Mouse (Mus musculus) limb, embryonic 15.5 days (tissue): ENCODE data around the gene Rpl21. TPM values are rescaled to one million over a fixed set of nuclear protein-coding genes. Genes with fewer than 3 reads are reported as not detected.
A peak's percentile ranks its signal among the peaks of the same experiment; 100 is the strongest.

Source experiments
- ATAC-seq: fragments of 200-750 bp; cut with Nextera tagmentation; 2 replicates; pipeline ENCODE4 v1.8.0; 2017; ENCODE audit warnings: low read depth, moderate TSS enrichment; ENCODE audit not compliant: insufficient number of reproducible peaks, low FRiP score, low TSS enrichment
- H3K27ac ChIP-seq: fragments of 300-500 bp; sonication (generic); 2 replicates; pipeline ENCODE4 v1.5.1; 2015; ENCODE audit warnings: moderate library complexity, mild to moderate bottlenecking, inconsistent platforms
- H3K27me3 ChIP-seq: fragments of 300-500 bp; sonication (generic); 2 replicates; pipeline ENCODE4 v1.6.1; 2015; ENCODE audit warnings: inconsistent platforms
- H3K36me3 ChIP-seq: fragments of 300-500 bp; sonication (generic); 2 replicates; pipeline ENCODE4 v1.6.1; 2015; ENCODE audit warnings: inconsistent platforms
- H3K4me1 ChIP-seq: fragments of 300-500 bp; sonication (generic); 2 replicates; pipeline ENCODE4 v1.6.1; 2015; ENCODE audit warnings: inconsistent platforms
- H3K4me2 ChIP-seq: fragments of 300-500 bp; sonication (generic); 2 replicates; pipeline ENCODE4 v1.6.1; 2015; ENCODE audit warnings: mild to moderate bottlenecking, inconsistent platforms
- H3K4me3 ChIP-seq: fragments of 300-500 bp; sonication (generic); 2 replicates; pipeline ENCODE4 v1.5.1; 2015; ENCODE audit warnings: mild to moderate bottlenecking, inconsistent platforms
- H3K9ac ChIP-seq: fragments of 300-500 bp; sonication (generic); 2 replicates; pipeline ENCODE4 v1.6.1; 2015; ENCODE audit warnings: inconsistent platforms
- H3K9me3 ChIP-seq: fragments of 300-500 bp; sonication (generic); 2 replicates; pipeline ENCODE4 v1.6.1; 2016; ENCODE audit warnings: inconsistent platforms
- WGBS: fragments of 180-500 bp; shearing (Covaris S2); methylation state at CpG from one replicate; pipeline ENCODE4 v1.1.7; 2015; 5-methylcytosine and 5-hydroxymethylcytosine counted together
- polyA plus RNA-seq: library from polyadenylated mRNA; unstranded; fragments of >200 nt; fragmentation: Nextera tagmentation; extraction: Ambion mirVana; gene quantifications from 2 replicates; pipeline ENCODE4 v1.2.1, GENCODE M21; 2015

Rpl21 gene
- polyA plus RNA-seq, 1 experiment from 2014 or later: 534 TPM

DNA sequence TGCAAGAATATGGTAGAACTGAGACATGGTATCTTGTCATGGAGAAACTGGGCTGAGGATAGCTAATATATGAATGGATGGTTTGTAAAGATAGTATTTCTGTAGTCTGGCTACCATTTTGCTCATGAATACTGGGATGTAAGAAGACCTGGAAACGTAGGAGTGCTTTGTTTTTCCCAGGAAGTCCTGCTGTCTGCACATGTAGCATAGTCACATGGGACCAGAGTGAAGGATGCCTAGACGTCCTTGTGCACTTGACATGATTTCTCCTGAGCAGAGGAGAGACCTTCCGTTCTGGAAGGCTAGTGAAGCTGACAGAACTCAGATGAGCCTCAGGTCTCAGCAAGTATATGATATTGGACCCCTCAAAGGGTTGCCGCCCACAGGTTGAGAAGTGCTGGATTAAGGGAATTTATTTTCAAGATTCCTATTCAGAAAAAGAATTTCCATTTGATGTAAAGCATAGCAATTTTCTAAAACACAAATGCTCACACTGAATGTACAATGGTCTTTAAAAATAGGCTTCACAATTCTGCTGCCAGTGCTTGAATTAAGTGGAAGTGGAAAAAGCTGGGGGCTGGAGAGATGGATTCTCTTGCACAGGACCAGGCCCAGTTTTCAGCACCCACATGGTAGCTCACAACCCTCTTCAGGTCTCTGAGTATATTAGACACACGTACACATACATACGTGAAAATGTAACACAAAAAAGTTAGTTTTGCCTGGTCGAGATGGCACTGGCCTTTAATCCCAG lies 5.5 kb downstream of the Rpl21 start:
- ATAC-seq: no peak
- Histone ChIP-seq H3K27me3 (no peaks in the 10 kb centered on the region), H3K9ac (no peak overlapping the region), H3K9me3 (no peaks in the 10 kb centered on the region), H3K27ac (no peak overlapping the region), H3K4me2 (no peak overlapping the region), H3K4me3 (no peak overlapping the region), H3K36me3 (peaks cover 49% of the 10 kb centered on the region), H3K4me1 (peaks cover 4% of the 10 kb centered on the region)
- WGBS: 64% methylated on average over 7 of the region's 7 CpGs

DNA sequence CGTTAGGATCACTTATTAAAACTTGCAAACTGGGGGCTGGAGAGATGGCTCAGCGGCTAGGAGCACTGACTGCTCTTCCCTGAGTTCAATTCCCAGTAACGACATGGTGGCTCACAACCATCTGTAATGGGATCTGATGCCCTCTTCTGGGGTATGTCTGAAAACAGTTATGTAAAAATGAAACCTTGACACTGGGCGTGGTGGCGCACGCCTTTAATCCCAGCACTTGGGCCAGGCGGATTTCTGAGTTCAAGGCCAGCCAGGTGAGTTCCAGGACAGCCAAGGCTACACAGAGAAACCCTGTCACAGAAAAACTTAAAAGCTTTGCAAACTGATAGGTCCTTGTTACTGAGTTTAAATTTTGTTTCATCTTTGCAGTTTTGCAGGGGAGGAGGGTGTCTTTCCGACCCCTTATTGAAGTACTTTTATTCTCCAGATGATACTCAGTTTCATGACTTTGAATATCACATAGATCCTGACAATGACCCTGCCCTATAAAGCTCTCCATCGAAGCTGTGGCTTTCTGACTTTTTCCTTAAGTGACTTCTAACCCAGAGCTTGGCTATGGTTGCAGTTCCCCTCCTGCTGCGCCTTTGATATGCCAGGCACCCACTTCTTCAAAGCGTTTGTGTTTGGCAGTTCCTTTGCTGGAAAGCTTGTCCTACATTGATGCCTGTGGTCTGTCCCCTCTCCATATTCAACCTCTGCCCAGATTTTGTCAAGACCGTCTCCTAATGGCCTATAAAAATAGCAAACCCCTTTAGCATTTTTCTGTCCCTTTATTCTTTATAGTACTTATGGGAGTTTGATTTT lies 6.4 kb downstream of the Rpl21 start:
- 41% methylated on average over 12 of the region's 12 CpGs for WGBS
- H3K27ac ChIP-seq: no peak overlapping the region
- H3K4me2 ChIP-seq: no peak overlapping the region
- H3K36me3 ChIP-seq: peaks cover 49% of the 10 kb centered on the region
- H3K4me1 ChIP-seq: peaks cover under 1% of the 10 kb centered on the region
- no peaks in the 10 kb centered on the region for H3K27me3 ChIP-seq
- no peak overlapping the region for H3K9ac ChIP-seq
- H3K4me3 ChIP-seq: no peak overlapping the region
- no peak for ATAC-seq
- no peaks in the 10 kb centered on the region for H3K9me3 ChIP-seq

DNA sequence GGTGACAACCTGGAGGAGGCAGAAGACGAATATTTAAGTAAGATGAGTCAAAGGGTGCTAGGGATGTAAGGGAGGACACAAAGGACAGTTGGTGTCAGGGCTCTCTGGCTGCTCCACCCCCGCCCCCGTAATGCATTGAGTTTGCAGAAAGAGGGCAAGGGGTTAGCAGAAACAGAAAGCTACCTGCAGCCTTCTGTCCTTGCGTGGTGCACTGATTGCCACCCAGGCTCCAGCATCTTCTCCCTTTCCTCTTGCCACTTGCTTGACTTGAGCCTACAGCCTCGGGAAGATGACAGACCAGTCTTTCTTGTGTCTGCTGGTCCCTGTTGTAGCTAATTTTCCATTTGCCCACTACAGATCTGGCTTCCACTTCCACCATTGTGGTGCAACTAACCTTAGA lies 7.1 kb downstream of the Rpl21 start:
- Histone ChIP-seq H3K36me3 (peaks cover 44% of the 10 kb centered on the region), H3K27me3 (no peaks in the 10 kb centered on the region), H3K4me1 (no peaks in the 10 kb centered on the region), H3K4me3 (no peak overlapping the region), H3K9ac (no peak overlapping the region), H3K27ac (no peak overlapping the region), H3K9me3 (no peaks in the 10 kb centered on the region), H3K4me2 (no peak overlapping the region)
- 45% methylated on average over 5 of the region's 5 CpGs for WGBS
- ATAC-seq: no peak

DNA sequence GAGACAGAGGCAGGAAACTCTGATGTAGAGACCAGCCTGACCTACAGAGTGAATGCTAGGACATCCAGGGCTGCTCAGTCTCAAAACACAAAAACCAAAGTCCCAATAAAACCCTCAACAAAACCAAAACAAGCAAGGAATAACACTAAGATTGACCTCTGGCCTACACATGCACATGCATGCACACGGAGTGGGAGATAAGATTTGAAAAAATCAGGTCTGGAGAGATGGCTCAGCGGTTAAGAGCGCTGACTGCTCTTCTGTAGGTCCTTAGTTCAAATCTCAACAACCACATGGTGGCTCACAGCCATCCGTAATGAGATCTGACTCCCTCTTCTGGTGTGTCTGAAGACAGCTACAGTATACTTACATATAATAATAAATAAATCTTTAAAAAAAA lies 7.7 kb downstream of the Rpl21 start:
- peaks cover 39% of the 10 kb centered on the region for H3K36me3 ChIP-seq
- H3K4me3 ChIP-seq: no peak overlapping the region
- no peak overlapping the region for H3K9ac ChIP-seq
- WGBS: 85% methylated on average over 4 of the region's 4 CpGs
- no peak overlapping the region for H3K27ac ChIP-seq
- H3K9me3 ChIP-seq: no peaks in the 10 kb centered on the region
- no peak overlapping the region for H3K4me2 ChIP-seq
- peaks cover 2% of the 10 kb centered on the region; the same call in 1 of the 2 replicates for H3K4me1 ChIP-seq
- ATAC-seq: no peak
- no peaks in the 10 kb centered on the region for H3K27me3 ChIP-seq

DNA sequence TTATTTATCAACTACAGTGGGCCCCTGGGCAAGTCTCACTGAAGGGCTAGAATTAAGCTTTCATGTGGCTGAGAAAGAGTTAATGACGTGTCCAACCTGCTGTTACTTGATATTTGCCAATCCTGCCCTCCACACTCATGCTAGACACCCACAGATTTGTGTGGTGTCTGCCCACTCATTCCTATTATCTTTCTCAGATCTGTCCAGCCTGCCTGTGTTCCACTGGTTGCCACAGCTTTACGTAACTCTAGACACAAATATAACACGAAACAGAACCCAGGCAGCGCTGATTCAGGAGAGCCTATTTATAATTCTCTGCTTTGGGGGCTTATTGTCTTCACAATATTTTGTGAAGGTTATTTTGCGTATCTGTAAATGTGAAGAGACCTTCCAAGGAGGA lies 8.6 kb downstream of the Rpl21 start:
- no peak overlapping the region for H3K4me2 ChIP-seq
- H3K27me3 ChIP-seq: no peaks in the 10 kb centered on the region
- no peak overlapping the region for H3K27ac ChIP-seq
- no peak overlapping the region for H3K9ac ChIP-seq
- H3K4me3 ChIP-seq: no peak overlapping the region
- 82% methylated on average over 5 of the region's 5 CpGs for WGBS
- no peaks in the 10 kb centered on the region for H3K9me3 ChIP-seq
- H3K36me3 ChIP-seq: peaks cover 30% of the 10 kb centered on the region
- H3K4me1 ChIP-seq: peaks cover 11% of the 10 kb centered on the region
- ATAC-seq: no peak

DNA sequence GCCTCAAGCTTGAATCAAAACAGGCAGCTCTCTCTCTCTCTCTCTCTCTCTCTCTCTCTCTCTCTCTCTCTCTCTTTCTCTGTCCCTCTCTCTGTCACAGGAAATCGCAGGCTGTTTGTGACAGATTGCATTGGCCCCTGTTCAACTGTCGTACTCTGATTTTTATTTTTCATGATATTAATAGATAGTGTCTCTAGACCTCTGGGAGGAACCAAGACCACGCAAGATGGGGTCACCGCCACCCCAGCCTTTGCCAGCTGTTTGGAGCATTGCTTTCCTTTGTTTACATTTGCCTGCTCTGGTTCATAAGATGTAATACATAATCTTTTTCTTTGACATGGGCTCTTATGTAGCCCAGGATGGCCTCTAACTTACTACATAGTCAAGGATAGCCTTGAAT lies 9.3 kb downstream of the Rpl21 start:
- WGBS: 84% methylated on average over 4 of the region's 4 CpGs

DNA sequence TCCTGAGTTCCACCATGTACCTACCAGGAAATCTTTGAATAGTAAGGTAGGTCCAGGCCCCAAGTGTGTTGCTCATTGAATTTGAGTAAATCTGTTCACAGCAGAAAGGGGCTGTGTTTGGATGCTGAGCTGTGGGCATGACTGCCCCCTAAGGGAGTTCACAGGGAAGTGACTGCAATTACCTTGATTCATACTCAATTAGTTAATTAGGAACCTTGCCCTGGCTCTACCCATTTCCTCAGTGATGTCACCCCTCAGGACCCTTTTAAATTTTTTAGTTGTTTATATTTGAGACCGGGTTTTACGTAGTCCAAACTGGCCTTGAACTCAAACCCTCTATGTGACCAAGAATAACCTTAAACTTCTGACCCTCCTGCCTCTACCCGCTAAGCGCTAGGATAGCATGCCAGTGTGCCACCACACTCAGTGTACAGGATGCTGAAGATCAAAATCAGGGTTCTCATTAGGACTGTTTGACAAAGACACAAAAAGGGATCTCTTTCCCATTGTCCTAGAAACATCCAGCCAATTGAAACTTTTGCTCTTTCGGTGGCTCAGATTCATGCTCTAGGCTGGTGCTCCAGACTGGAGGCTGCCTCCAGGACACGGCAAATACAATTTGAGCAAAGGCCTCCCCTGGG lies 11.7 kb downstream of the Rpl21 start:
- peak overlapping the region; percentile 98 for H3K4me2 ChIP-seq
- WGBS: 11% methylated on average over 6 of the region's 6 CpGs
- H3K9ac ChIP-seq: peak overlapping the region; percentile 47; the same call in 1 of the 2 replicates
- H3K4me1 ChIP-seq: peaks cover 15% of the 10 kb centered on the region
- ATAC-seq: 0 out of 2 replicates have a peak, but pooled peaks have one; percentile 1
- peak overlapping the region; percentile 60 for H3K4me3 ChIP-seq
- H3K9me3 ChIP-seq: no peaks in the 10 kb centered on the region
- peaks cover 5% of the 10 kb centered on the region; the same call in 1 of the 2 replicates for H3K36me3 ChIP-seq
- no peak overlapping the region for H3K27ac ChIP-seq
- no peaks in the 10 kb centered on the region for H3K27me3 ChIP-seq

More for the DNA sequence above, 9.3 kb downstream of the Rpl21 start:
- Histone ChIP-seq H3K9ac (no peak overlapping the region), H3K4me3 (no peak overlapping the region), H3K4me2 (no peak overlapping the region), H3K27me3 (no peaks in the 10 kb centered on the region), H3K4me1 (peaks cover 15% of the 10 kb centered on the region), H3K27ac (no peak overlapping the region), H3K36me3 (peaks cover 23% of the 10 kb centered on the region), H3K9me3 (no peaks in the 10 kb centered on the region)
- ATAC-seq: no peak

DNA sequence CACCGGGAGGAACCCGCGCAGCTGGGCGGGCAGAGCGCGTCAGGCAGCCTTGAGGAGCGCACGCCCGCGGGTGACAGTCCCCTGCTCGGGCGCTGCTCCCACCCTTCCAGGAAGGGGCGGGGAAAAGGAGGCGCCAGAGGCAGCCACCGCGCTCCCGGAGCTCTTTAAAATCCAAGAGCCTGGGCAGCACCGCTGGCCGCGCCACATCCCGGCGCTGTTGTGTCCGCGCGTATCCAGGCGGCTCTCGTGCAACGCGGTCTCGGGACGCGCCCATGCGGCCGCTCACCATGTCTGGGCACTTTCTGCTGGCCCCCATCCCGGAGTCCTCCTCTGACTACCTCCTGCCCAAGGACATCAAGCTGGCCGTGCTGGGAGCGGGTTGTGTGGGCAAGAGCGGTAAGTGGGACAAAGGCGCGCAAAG lies 12.3 kb downstream of the Rpl21 start, which contains the start of gene Rasl11a:
Gene Rasl11a, plus strand, starts transcription at position 127 of the 421 bp plus-strand sequence.
- H3K27me3 ChIP-seq: no peaks in the 10 kb centered on the region
- WGBS: under 1% methylated on average over 34 of the region's 40 CpGs
- no peaks in the 10 kb centered on the region for H3K9me3 ChIP-seq
- peaks cover 15% of the 10 kb centered on the region for H3K4me1 ChIP-seq
- peak; percentile 78 for ATAC-seq
- peak within 1 kb of the TSS; percentile 44; the same call in 1 of the 2 replicates for H3K27ac ChIP-seq
- peak within 1 kb of the TSS; percentile 98 for H3K4me2 ChIP-seq
- H3K36me3 ChIP-seq: no peaks in the 10 kb centered on the region
- peak within 1 kb of the TSS; percentile 47 for H3K9ac ChIP-seq
- peak within 1 kb of the TSS; percentile 60 for H3K4me3 ChIP-seq

DNA sequence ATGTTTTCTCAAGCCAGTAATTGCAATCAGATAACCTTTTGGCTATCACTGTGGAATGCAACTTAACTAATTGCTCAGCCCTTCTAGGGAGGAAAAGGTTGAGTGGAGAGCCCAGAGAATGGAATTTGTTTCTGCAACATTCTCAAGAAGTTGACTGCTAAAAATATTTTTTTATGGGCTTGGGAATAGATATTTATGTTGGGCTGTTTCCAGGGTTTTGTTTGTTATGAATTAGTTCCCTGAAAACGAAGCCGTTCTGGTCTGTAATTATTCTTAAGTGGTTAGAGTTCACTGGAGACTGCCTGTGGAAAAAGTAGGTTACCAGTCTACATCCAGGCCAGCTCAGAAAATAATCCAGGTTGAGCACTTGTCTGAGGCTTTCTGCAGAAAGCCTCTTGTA lies 13.8 kb downstream of the Rpl21 start:
- Histone ChIP-seq H3K4me3 (peak overlapping the region; percentile 60; the same call in 1 of the 2 replicates), H3K4me1 (peaks cover 15% of the 10 kb centered on the region), H3K36me3 (no peaks in the 10 kb centered on the region), H3K9ac (no peak overlapping the region), H3K27me3 (no peaks in the 10 kb centered on the region), H3K4me2 (no peak overlapping the region), H3K27ac (0 out of 2 replicates have a peak overlapping the region, but pooled peaks have one; percentile 38), H3K9me3 (no peaks in the 10 kb centered on the region)
- no peak for ATAC-seq
- 30% methylated on average over 2 of the region's 2 CpGs for WGBS

DNA sequence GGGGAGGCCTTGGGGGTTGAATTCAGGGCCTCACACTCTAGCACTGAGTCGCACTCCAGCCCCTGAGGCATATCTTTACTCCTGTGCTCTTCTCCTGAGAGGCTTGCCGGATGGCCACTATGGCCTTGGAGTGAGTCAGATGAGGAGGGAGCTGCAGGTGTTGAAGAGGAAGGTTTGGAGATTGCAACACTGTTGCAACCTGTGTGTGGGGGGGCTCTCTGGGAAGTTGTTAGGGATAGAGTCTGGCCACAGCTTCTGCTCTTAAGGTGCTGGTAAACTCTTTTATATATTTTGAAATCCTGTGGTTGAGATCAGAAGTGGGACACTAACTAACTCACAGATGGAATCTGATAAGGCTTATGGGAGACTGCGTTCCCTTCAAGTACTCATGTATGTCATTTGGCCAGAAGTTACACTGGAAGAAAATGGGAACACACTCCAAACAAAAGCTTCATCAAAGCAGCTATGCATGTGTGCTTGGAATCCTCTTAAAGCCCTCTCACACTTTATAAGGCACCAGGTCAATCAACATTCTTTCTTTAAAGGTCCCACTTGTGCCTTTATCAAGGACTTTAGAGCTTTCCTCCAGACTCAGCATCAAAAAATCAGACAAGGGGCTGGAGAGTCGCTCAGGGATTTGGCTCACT lies 16.4 kb downstream of the Rpl21 start:
- ATAC-seq: no peak
- Histone ChIP-seq H3K4me1 (peaks cover 15% of the 10 kb centered on the region), H3K27me3 (no peaks in the 10 kb centered on the region), H3K36me3 (no peaks in the 10 kb centered on the region), H3K4me2 (no peak overlapping the region), H3K27ac (no peak overlapping the region), H3K9ac (no peak overlapping the region), H3K9me3 (no peaks in the 10 kb centered on the region), H3K4me3 (no peak overlapping the region)
- WGBS: 83% methylated on average over 4 of the region's 4 CpGs

DNA sequence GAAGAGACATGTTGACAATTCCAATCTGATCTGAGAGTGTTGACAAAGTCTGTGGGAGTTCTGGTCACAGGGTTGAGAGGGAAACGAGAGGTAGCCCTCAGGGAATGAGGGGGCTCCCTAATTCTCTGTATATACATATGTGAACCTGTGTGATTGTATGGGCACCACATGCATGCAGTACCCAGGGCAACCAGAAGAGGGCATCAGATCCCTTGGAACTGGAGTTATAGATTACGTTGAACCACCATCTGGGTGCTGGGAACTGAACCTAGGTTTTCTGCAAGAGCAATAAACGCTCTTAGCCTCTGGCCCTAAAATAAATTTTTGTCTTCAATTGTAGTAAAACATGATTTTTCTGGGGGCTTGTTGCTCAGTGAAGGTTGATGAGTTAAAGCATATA lies 23.4 kb downstream of the Rpl21 start:
- Histone ChIP-seq H3K27ac (no peak overlapping the region), H3K4me3 (no peak overlapping the region), H3K9ac (no peak overlapping the region), H3K27me3 (no peaks in the 10 kb centered on the region), H3K36me3 (no peaks in the 10 kb centered on the region), H3K4me1 (no peaks in the 10 kb centered on the region), H3K4me2 (no peak overlapping the region), H3K9me3 (no peaks in the 10 kb centered on the region)
- 89% methylated on average over 3 of the region's 3 CpGs for WGBS
- no peak for ATAC-seq
